Comparison of ENCODE assay signal across 21 mouse cellular contexts in genomic region chr2:128565904-128566303, GRCm38 (mm10). TPM values are rescaled to one million over a fixed set of nuclear protein-coding genes. Genes with fewer than 3 reads are reported as not detected.
DNase-seq lines count a peak whose midpoint lies in the region; ATAC-seq and TF ChIP-seq lines count a peak whose summit lies in the region.
"Had no signal": no experiment of that assay in that cellular context is flagged by ENCODE, and none has a peak within 500 bp of the region (broad histone marks: within the 10 kb centered on the region; RNA-seq: fewer than 3 reads in every experiment).

No protein-coding gene starts in this region.

- no peak for ATAC-seq in embryonic facial prominence, embryonic 11.5 days (replicated peaks; ENCODE audit: insufficient number of reproducible peaks, low FRiP score, low TSS enrichment, low read depth)
- peak; percentile 40; the same call in 1 of the 2 replicates for ATAC-seq in lung, postnatal 0 days
- 0 out of 2 replicates have a peak, but pooled peaks have one; percentile 38 for ATAC-seq in intestine, embryonic 14.5 days (replicated peaks; ENCODE audit: low FRiP score, low TSS enrichment, low read depth)
- ATAC-seq: hindbrain, embryonic 16.5 days; midbrain, embryonic 15.5 days had no signal

- H3K4me2 ChIP-seq in embryonic facial prominence, embryonic 11.5 days (ENCODE audit: low read depth, low read length), result no peak overlapping the region
- no peak overlapping the region for H3K4me2 ChIP-seq in lung, postnatal 0 days (replicated peaks; ENCODE audit: low read depth, low read length)
- H3K4me2 ChIP-seq in intestine, embryonic 14.5 days (ENCODE audit: low read length), result no peak overlapping the region
- H3K4me2 ChIP-seq: midbrain, embryonic 15.5 days had no signal

- H3K9me3 ChIP-seq in embryonic facial prominence, embryonic 11.5 days (replicated peaks; ENCODE audit: control insufficient read depth, low read length), result no peaks in the 10 kb centered on the region
- 0 out of 2 replicates have a peak, but pooled peaks cover 4% of the 10 kb centered on the region for H3K9me3 ChIP-seq in embryonic facial prominence, embryonic 10.5 days
- H3K9me3 ChIP-seq in lung, postnatal 0 days (ENCODE audit: low read length), result no peaks in the 10 kb centered on the region
- H3K9me3 ChIP-seq in intestine, embryonic 14.5 days (ENCODE audit: control insufficient read depth, low read length), result peaks cover 5% of the 10 kb centered on the region; the same call in 1 of the 2 replicates
- H3K9me3 ChIP-seq in midbrain, embryonic 10.5 days (replicated peaks), result no peaks in the 10 kb centered on the region
- H3K9me3 ChIP-seq: forebrain, embryonic 10.5 days; midbrain, embryonic 15.5 days had no signal

- peaks cover 4% of the 10 kb centered on the region; the same call in 1 of the 2 replicates for H3K4me1 ChIP-seq in embryonic facial prominence, embryonic 11.5 days (ENCODE audit: control insufficient read depth, insufficient read depth, low read length)
- H3K4me1 ChIP-seq in embryonic facial prominence, embryonic 10.5 days, result peaks cover 20% of the 10 kb centered on the region
- no peaks in the 10 kb centered on the region for H3K4me1 ChIP-seq in lung, postnatal 0 days (ENCODE audit: insufficient read depth, low read depth, low read length)
- H3K4me1 ChIP-seq in intestine, embryonic 14.5 days (replicated peaks; ENCODE audit: control insufficient read depth, insufficient read depth, low read length), result peaks cover 27% of the 10 kb centered on the region
- 0 out of 2 replicates have a peak, but pooled peaks cover 3% of the 10 kb centered on the region for H3K4me1 ChIP-seq in midbrain, embryonic 10.5 days
- H3K4me1 ChIP-seq: midbrain, embryonic 15.5 days had no signal

- no peak for TF ChIP-seq EP300 in lung, postnatal 0 days (IDR thresholded peaks at IDR 0.05)

- WGBS in embryonic facial prominence, embryonic 11.5 days, result 62% methylated on average over 8 of the region's 8 CpGs
- 63% methylated on average over 8 of the region's 8 CpGs for WGBS in embryonic facial prominence, embryonic 10.5 days
- 31% methylated on average over 8 of the region's 8 CpGs for WGBS in lung, postnatal 0 days
- WGBS in intestine, embryonic 14.5 days, result 34% methylated on average over 8 of the region's 8 CpGs
- 71% methylated on average over 8 of the region's 8 CpGs for WGBS in midbrain, embryonic 10.5 days

- no peaks in the 10 kb centered on the region for H3K27me3 ChIP-seq in embryonic facial prominence, embryonic 11.5 days (ENCODE audit: control insufficient read depth, insufficient read depth, low read length)
- no peaks in the 10 kb centered on the region for H3K27me3 ChIP-seq in embryonic facial prominence, embryonic 10.5 days (replicated peaks; ENCODE audit: low read depth, poor library complexity, severe bottlenecking)
- no peaks in the 10 kb centered on the region for H3K27me3 ChIP-seq in lung, postnatal 0 days (replicated peaks; ENCODE audit: insufficient read depth, low read length)
- H3K27me3 ChIP-seq in intestine, embryonic 14.5 days (replicated peaks; ENCODE audit: control insufficient read depth, insufficient read depth, low read length), result no peaks in the 10 kb centered on the region
- no peaks in the 10 kb centered on the region for H3K27me3 ChIP-seq in midbrain, embryonic 10.5 days (ENCODE audit: low read depth, poor library complexity, severe bottlenecking)
- H3K27me3 ChIP-seq: midbrain, embryonic 15.5 days had no signal

- H3K36me3 ChIP-seq in embryonic facial prominence, embryonic 11.5 days (replicated peaks; ENCODE audit: control insufficient read depth, insufficient read depth, low read depth, low read length), result no peaks in the 10 kb centered on the region
- H3K36me3 ChIP-seq in embryonic facial prominence, embryonic 10.5 days (replicated peaks), result no peaks in the 10 kb centered on the region
- no peaks in the 10 kb centered on the region for H3K36me3 ChIP-seq in lung, postnatal 0 days (ENCODE audit: insufficient read depth, low read length)
- H3K36me3 ChIP-seq in intestine, embryonic 14.5 days (ENCODE audit: control insufficient read depth, insufficient read depth, low read length), result no peaks in the 10 kb centered on the region
- no peaks in the 10 kb centered on the region for H3K36me3 ChIP-seq in midbrain, embryonic 10.5 days
- H3K36me3 ChIP-seq: forebrain, embryonic 10.5 days; midbrain, embryonic 15.5 days had no signal

- H3K4me3 ChIP-seq in embryonic facial prominence, embryonic 11.5 days (ENCODE audit: low read depth, low read length), result no peak overlapping the region
- no peak overlapping the region for H3K4me3 ChIP-seq in embryonic facial prominence, embryonic 10.5 days
- no peak overlapping the region for H3K4me3 ChIP-seq in lung, postnatal 0 days (ENCODE audit: low read depth, low read length)
- no peak overlapping the region for H3K4me3 ChIP-seq in intestine, embryonic 14.5 days (ENCODE audit: low read depth, low read length)
- H3K4me3 ChIP-seq in midbrain, embryonic 10.5 days, result no peak overlapping the region
- H3K4me3 ChIP-seq: forebrain, embryonic 10.5 days; heart, adult 2 months; midbrain, embryonic 15.5 days had no signal

- DNase-seq in embryonic facial prominence, embryonic 11.5 days (ENCODE audit: low spot score), result peak; percentile 21
- DNase-seq in embryonic facial prominence, embryonic 10.5 days (ENCODE audit: low spot score), result no peak
- peak; percentile 53 for DNase-seq in lung, postnatal 0 days (ENCODE audit: low spot score)
- DNase-seq in lung, postnatal 25 days (ENCODE audit: low spot score), result no peak
- no peak for DNase-seq in intestine, embryonic 14.5 days (ENCODE audit: low spot score)
- DNase-seq in heart, postnatal 4 days, result no peak
- no peak for DNase-seq in layer of hippocampus, postnatal 10 days (ENCODE audit: low spot score in 2 of 2)
- DNase-seq in midbrain, embryonic 10.5 days (ENCODE audit: low spot score), result no peak
- DNase-seq: cerebellum, adult 11-12 months; heart, adult 2 months; thymus, postnatal 36 days had no signal

- no peak overlapping the region for H3K27ac ChIP-seq in embryonic facial prominence, embryonic 11.5 days (replicated peaks; ENCODE audit: low read depth, low read length)
- H3K27ac ChIP-seq in embryonic facial prominence, embryonic 10.5 days (replicated peaks), result no peak overlapping the region
- H3K27ac ChIP-seq in lung, postnatal 0 days (ENCODE audit: low read length), result no peak overlapping the region
- 0 out of 2 replicates have a peak overlapping the region, but pooled peaks have one; percentile 22 for H3K27ac ChIP-seq in intestine, embryonic 14.5 days (ENCODE audit: low read depth)
- H3K27ac ChIP-seq in midbrain, embryonic 10.5 days (replicated peaks), result no peak overlapping the region
- H3K27ac ChIP-seq: forebrain, embryonic 10.5 days; heart, adult 2 months; macrophage; midbrain, embryonic 15.5 days had no signal

- TF ChIP-seq CTCF in lung, postnatal 0 days (IDR thresholded peaks at IDR 0.05), result no peak

- H3K9ac ChIP-seq in embryonic facial prominence, embryonic 11.5 days (replicated peaks; ENCODE audit: low read length), result no peak overlapping the region
- no peak overlapping the region for H3K9ac ChIP-seq in lung, postnatal 0 days (replicated peaks; ENCODE audit: low read depth)
- H3K9ac ChIP-seq in intestine, embryonic 14.5 days (ENCODE audit: low read length), result no peak overlapping the region
- H3K9ac ChIP-seq: midbrain, embryonic 15.5 days had no signal

RNA-seq across cellular contexts. Expression of gene Spdye4c, which starts 25.1 kb away (rescaled TPM):
- polyA plus RNA-seq in embryonic facial prominence, embryonic 11.5 days (2014; fragmentation: Nextera tagmentation; extraction: Ambion mirVana), result not detected in 2 replicates
- polyA plus RNA-seq in embryonic facial prominence, embryonic 10.5 days (2016; fragmentation: Nextera tagmentation; extraction: Ambion mirVana), result not detected in 2 replicates
- not detected in 2 replicates for polyA plus RNA-seq in lung, postnatal 0 days (2015; fragmentation: Nextera tagmentation; extraction: Ambion mirVana)
- not detected in 2 replicates for polyA plus RNA-seq in intestine, embryonic 14.5 days (2014; fragmentation: Nextera tagmentation; extraction: Ambion mirVana)
- not detected for total RNA-seq in heart, postnatal 4 days (2021)
- not detected for total RNA-seq in layer of hippocampus, postnatal 10 days (2021)
- polyA plus RNA-seq in midbrain, embryonic 10.5 days (2016; fragmentation: Nextera tagmentation; extraction: Ambion mirVana), result not detected in 2 replicates
- total RNA-seq: common myeloid progenitor, adult 5-6 weeks; heart, adult 2 months; left cerebral cortex, adult 18-20 months; MEL had no signal
- polyA plus RNA-seq: forebrain, embryonic 10.5 days; heart, adult 2 months; heart, postnatal 0 days; hindbrain, embryonic 16.5 days; limb, embryonic 14.5 days; macrophage; midbrain, embryonic 15.5 days; neural tube, embryonic 11.5 days had no signal

Comparison
In these comparisons a context has a peak if more than half of its experiments do, and no peak if none do; other contexts are left out.
1. DNase-seq: peak in embryonic facial prominence, embryonic 11.5 days (single experiment) and lung, postnatal 0 days (single experiment); none in embryonic facial prominence, embryonic 10.5 days (single experiment), lung, postnatal 25 days (single experiment), intestine, embryonic 14.5 days (single experiment), heart, postnatal 4 days (single experiment), layer of hippocampus, postnatal 10 days (0 of 2) and midbrain, embryonic 10.5 days (single experiment).